Mouse (Mus musculus) stomach, embryonic 16.5 days (tissue): ENCODE results near the gene Adgrl3. TPM values are rescaled to one million over a fixed set of nuclear protein-coding genes. Genes with fewer than 3 reads are reported as not detected.

ENCODE experiments used
- ATAC-seq: fragments of 200-750 bp; cut with Nextera tagmentation; 2 replicates; pipeline ENCODE4 v1.8.0; 2017; ENCODE audit warnings: moderate number of reproducible peaks, moderate TSS enrichment; ENCODE audit not compliant: insufficient read depth, low FRiP score
- H3K27ac ChIP-seq: fragments of 300-500 bp; sonication (generic); 2 replicates; pipeline ENCODE4 v1.5.1; 2014; ENCODE audit warnings: low read length
- H3K27me3 ChIP-seq: fragments of 300-500 bp; sonication (generic); 2 replicates; pipeline ENCODE4 v1.6.1; 2014; ENCODE audit warnings: low read length, control low read depth, mixed read lengths; ENCODE audit not compliant: control insufficient read depth, insufficient read depth
- H3K36me3 ChIP-seq: fragments of 300-500 bp; sonication (generic); 2 replicates; pipeline ENCODE4 v1.6.1; 2014; ENCODE audit warnings: low read length; ENCODE audit not compliant: control insufficient read depth, insufficient read depth
- H3K4me1 ChIP-seq: fragments of 300-500 bp; sonication (generic); 2 replicates; pipeline ENCODE4 v1.6.1; 2014; ENCODE audit warnings: low read length, control low read depth, mixed read lengths; ENCODE audit not compliant: control insufficient read depth, insufficient read depth
- H3K4me2 ChIP-seq: fragments of 300-500 bp; sonication (generic); 2 replicates; pipeline ENCODE4 v1.6.1; 2014; ENCODE audit warnings: low read depth, low read length, mixed read lengths
- H3K4me3 ChIP-seq: fragments of 300-500 bp; sonication (generic); replicated peaks from 2 replicates; pipeline ENCODE4 v1.5.1; 2014; ENCODE audit warnings: mild to moderate bottlenecking, low read length
- H3K9ac ChIP-seq: fragments of 300-500 bp; sonication (generic); 2 replicates; pipeline ENCODE4 v1.6.1; 2014; ENCODE audit warnings: low read length
- H3K9me3 ChIP-seq: fragments of 300-500 bp; sonication (generic); replicated peaks from 2 replicates; pipeline ENCODE4 v1.6.1; 2016; ENCODE audit warnings: low read length, control low read depth; ENCODE audit not compliant: control insufficient read depth
- WGBS: fragments of 180-500 bp; shearing (Covaris S2); extraction: QIAGEN DNeasy Blood & Tissue Kit; methylation state at CpG from one replicate; pipeline ENCODE4 v1.1.7; 2014; 5-methylcytosine and 5-hydroxymethylcytosine counted together
- polyA plus RNA-seq: library from polyadenylated mRNA; unstranded; fragments of >200 nt; fragmentation: Nextera tagmentation; extraction: Ambion mirVana; gene quantifications from 2 replicates; pipeline ENCODE4 v1.2.1, GENCODE M21; 2015

Gene Adgrl3
- 16.9 and 17.0 TPM in 2 replicates for polyA plus RNA-seq

GRCm38 (mm10) chr5:81019590-81020254 lies at the start of gene Adgrl3:
Adgrl3 (plus strand) TSS chr5:81020138.
- H3K4me3 ChIP-seq = peak within 1 kb of the TSS; percentile 70

GRCm38 (mm10) chr5:81019166-81019565 lies 772 bp upstream of the Adgrl3 start:
- Histone ChIP-seq H3K4me1 (no peaks in the 10 kb centered on the region), H3K36me3 (no peaks in the 10 kb centered on the region), H3K27ac (no peak overlapping the region), H3K4me3 (peak overlapping the region; percentile 70), H3K4me2 (peak overlapping the region; percentile 86), H3K27me3 (no peaks in the 10 kb centered on the region), H3K9me3 (no peaks in the 10 kb centered on the region), H3K9ac (peak overlapping the region; percentile 85)
- no peak for ATAC-seq
- WGBS = 12% methylated on average over 3 of the region's 3 CpGs

More at GRCm38 (mm10) chr5:81019590-81020254, at the start of gene Adgrl3:
- Histone ChIP-seq H3K27me3 (no peaks in the 10 kb centered on the region), H3K27ac (peak within 1 kb of the TSS; percentile 79), H3K36me3 (no peaks in the 10 kb centered on the region), H3K4me1 (no peaks in the 10 kb centered on the region), H3K9ac (peak within 1 kb of the TSS; percentile 85), H3K9me3 (no peaks in the 10 kb centered on the region), H3K4me2 (peak within 1 kb of the TSS; percentile 86)
- under 1% methylated on average over 62 of the region's 70 CpGs for WGBS
- peak; percentile 89 for ATAC-seq

- no peaks in the 10 kb centered on the region for H3K4me1 ChIP-seq
- peak overlapping the region; percentile 85 for H3K9ac ChIP-seq
- H3K36me3 ChIP-seq = no peaks in the 10 kb centered on the region
- under 1% methylated on average over 64 of the region's 67 CpGs for WGBS
- H3K9me3 ChIP-seq = no peaks in the 10 kb centered on the region
- peak; percentile 27; the same call in 1 of the 2 replicates for ATAC-seq
- H3K27ac ChIP-seq = peak overlapping the region; percentile 79
- peak overlapping the region; percentile 70 for H3K4me3 ChIP-seq
- H3K4me2 ChIP-seq = peak overlapping the region; percentile 86
- H3K27me3 ChIP-seq = no peaks in the 10 kb centered on the region
These were observed 505 bp downstream of the Adgrl3 start for GRCm38 (mm10) chr5:81020281-81021005.

GRCm38 (mm10) chr5:81021006-81021320 lies 1.0 kb downstream of the Adgrl3 start:
- Histone ChIP-seq H3K4me3 (peak overlapping the region; percentile 70), H3K4me1 (no peaks in the 10 kb centered on the region), H3K4me2 (peak overlapping the region; percentile 86), H3K9me3 (no peaks in the 10 kb centered on the region), H3K27ac (peak overlapping the region; percentile 79; the same call in 1 of the 2 replicates), H3K27me3 (no peaks in the 10 kb centered on the region), H3K36me3 (no peaks in the 10 kb centered on the region), H3K9ac (peak overlapping the region; percentile 85)
- no peak for ATAC-seq
- WGBS = 0% methylated on average over 6 of the region's 6 CpGs

- Histone ChIP-seq H3K36me3 (no peaks in the 10 kb centered on the region), H3K9ac (peak overlapping the region; percentile 85), H3K4me2 (peak overlapping the region; percentile 86), H3K9me3 (no peaks in the 10 kb centered on the region), H3K27ac (peak overlapping the region; percentile 5; the same call in 1 of the 2 replicates), H3K27me3 (no peaks in the 10 kb centered on the region), H3K4me3 (peak overlapping the region; percentile 70), H3K4me1 (no peaks in the 10 kb centered on the region)
- under 1% methylated on average over 39 of the region's 39 CpGs for WGBS
- ATAC-seq = 0 out of 2 replicates have a peak, but pooled peaks have one; percentile 11
These were observed 1.5 kb downstream of the Adgrl3 start for GRCm38 (mm10) chr5:81021331-81021863.

GRCm38 (mm10) chr5:81021864-81022305 lies 1.9 kb downstream of the Adgrl3 start:
- H3K27ac ChIP-seq = no peak overlapping the region
- peak overlapping the region; percentile 70 for H3K4me3 ChIP-seq
- peak overlapping the region; percentile 86 for H3K4me2 ChIP-seq
- H3K9me3 ChIP-seq = no peaks in the 10 kb centered on the region
- no peaks in the 10 kb centered on the region for H3K36me3 ChIP-seq
- H3K4me1 ChIP-seq = no peaks in the 10 kb centered on the region
- no peaks in the 10 kb centered on the region for H3K27me3 ChIP-seq
- WGBS = under 1% methylated on average over 21 of the region's 21 CpGs
- H3K9ac ChIP-seq = peak overlapping the region; percentile 85
- no peak for ATAC-seq

GRCm38 (mm10) chr5:81022306-81023071 lies 2.6 kb downstream of the Adgrl3 start:
- H3K27me3 ChIP-seq = no peaks in the 10 kb centered on the region
- WGBS = 2% methylated on average over 24 of the region's 24 CpGs
- no peaks in the 10 kb centered on the region for H3K36me3 ChIP-seq
- H3K9me3 ChIP-seq = no peaks in the 10 kb centered on the region
- H3K4me2 ChIP-seq = peak overlapping the region; percentile 86
- no peak for ATAC-seq
- H3K4me3 ChIP-seq = peak overlapping the region; percentile 70
- no peaks in the 10 kb centered on the region for H3K4me1 ChIP-seq
- peak overlapping the region; percentile 12; the same call in 1 of the 2 replicates for H3K27ac ChIP-seq
- peak overlapping the region; percentile 85 for H3K9ac ChIP-seq

- 43% methylated on average over 17 of the region's 17 CpGs for WGBS
- no peak for ATAC-seq
- Histone ChIP-seq H3K9ac (no peak overlapping the region), H3K27me3 (no peaks in the 10 kb centered on the region), H3K4me1 (no peaks in the 10 kb centered on the region), H3K27ac (no peak overlapping the region), H3K4me2 (peak overlapping the region; percentile 38), H3K36me3 (no peaks in the 10 kb centered on the region), H3K9me3 (no peaks in the 10 kb centered on the region), H3K4me3 (0 out of 2 replicates have a peak overlapping the region, but pooled peaks have one; percentile 18)
These were observed 4.2 kb downstream of the Adgrl3 start for GRCm38 (mm10) chr5:81023923-81024715.
